Mouse (Mus musculus): ENCODE results near the gene Hspb6. TPM values are rescaled to one million over a fixed set of nuclear protein-coding genes. Genes with fewer than 3 reads are reported as not detected.

The Hspb6 gene
- total and polyA plus RNA-seq, 3 experiments = 0.79 to 6.0 (median 2.3) TPM

- Histone ChIP-seq H3K36me3 (replicated peaks in 1 of 2; ENCODE audit: control insufficient read depth in 1 of 2, insufficient read depth in 1 of 2, low read length in 1 of 2) (peaks cover 32 to 55% of the 10 kb centered on the region in 2 experiments), H3K27ac (ENCODE audit: insufficient read depth, low read depth) (peak overlapping the region; percentile 48), H3K79me2 (replicated peaks; ENCODE audit: control insufficient read depth, extremely low read depth, insufficient read depth, poor library complexity, severe bottlenecking) (peaks cover 1% of the 10 kb centered on the region), H3K4me1 (ENCODE audit: control insufficient read depth in 1 of 2, insufficient read depth in 2 of 2) (peaks cover 5 to 29% of the 10 kb centered on the region in 2 experiments; a peak in 3 of 4 replicates), H3K27me3 (replicated peaks) (no peaks in the 10 kb centered on the region), H3K9ac (ENCODE audit: insufficient read depth, low read depth) (peak overlapping the region; percentile 83), H3K4me3 (replicated peaks in 1 of 3; ENCODE audit: low read depth in 2 of 3, low read length in 2 of 3, poor library complexity in 1 of 3) (peak overlapping the region; percentile 54 to 71 (median 70)), H3K4me2 (ENCODE audit: insufficient read depth, low read depth, poor library complexity, severe bottlenecking) (peak overlapping the region; percentile 82), H3K9me3 (replicated peaks; ENCODE audit: low read length) (no peaks in the 10 kb centered on the region)
- DNase-seq (ENCODE audit: extremely low read depth) = no peak
- peak; percentile 3; the same call in 1 of the 2 replicates for TF ChIP-seq SIN3A (IDR thresholded peaks at IDR 0.05; ENCODE audit: low read length)
- no peak for TF ChIP-seq ETS1 (conservative IDR thresholded peaks at IDR 0.05; ENCODE audit: low read depth, low read length)
- 0 out of 2 replicates have a peak, but pooled peaks have one; percentile 60 for TF ChIP-seq MXI1 (IDR thresholded peaks at IDR 0.05; ENCODE audit: low read depth, low read length)
- in situ Hi-C loops (cut with MboI; ENCODE audit: low pct_ligation_motif_present, low pct_unique_long_range_greater_than_20kb, low sequenced_read_pairs) (no loop called here), dilution Hi-C loops (cut with MboI; ENCODE audit: extremely low pct_ligation_motif_present, extremely low pct_unique_long_range_greater_than_20kb, low sequenced_read_pairs) (no loop called here)
Observed at GRCm38 (mm10) chr7:30553021-30553589, 1.1 kb downstream of the Hspb6 start.

GRCm38 (mm10) chr7:30553810-30554584 lies 2.0 kb downstream of the Hspb6 start:
- Histone ChIP-seq H3K79me2 (replicated peaks; ENCODE audit: control insufficient read depth, extremely low read depth, insufficient read depth, poor library complexity, severe bottlenecking) (peaks cover 10% of the 10 kb centered on the region), H3K27ac (ENCODE audit: insufficient read depth, low read depth) (no peak overlapping the region), H3K4me1 (ENCODE audit: control insufficient read depth in 1 of 2, insufficient read depth in 2 of 2) (peaks cover 5 to 37% of the 10 kb centered on the region in 2 experiments; a peak in 3 of 4 replicates), H3K4me2 (ENCODE audit: insufficient read depth, low read depth, poor library complexity, severe bottlenecking) (0 out of 2 replicates have a peak overlapping the region, but pooled peaks have one; percentile 82), H3K4me3 (replicated peaks in 1 of 3; ENCODE audit: low read depth in 2 of 3, low read length in 2 of 3, poor library complexity in 1 of 3) (peak overlapping the region in 1 of 3 experiments; percentile 71), H3K36me3 (replicated peaks in 1 of 2; ENCODE audit: control insufficient read depth in 1 of 2, insufficient read depth in 1 of 2, low read length in 1 of 2) (peaks cover 32 to 51% of the 10 kb centered on the region in 2 experiments), H3K9me3 (replicated peaks; ENCODE audit: low read length) (no peaks in the 10 kb centered on the region), H3K9ac (ENCODE audit: insufficient read depth, low read depth) (peak overlapping the region; percentile 83; the same call in 1 of the 2 replicates), H3K27me3 (replicated peaks) (no peaks in the 10 kb centered on the region)
- dilution Hi-C loops (cut with MboI; ENCODE audit: extremely low pct_ligation_motif_present, extremely low pct_unique_long_range_greater_than_20kb, low sequenced_read_pairs) (no loop called here), in situ Hi-C loops (cut with MboI; ENCODE audit: low pct_ligation_motif_present, low pct_unique_long_range_greater_than_20kb, low sequenced_read_pairs) (no loop called here)
- no peak for TF ChIP-seq SIN3A (IDR thresholded peaks at IDR 0.05; ENCODE audit: low read length)
- peak; percentile 41; the same call in 1 of the 2 replicates for TF ChIP-seq POLR2AphosphoS2 (IDR thresholded peaks at IDR 0.05; ENCODE audit: low read depth, low read length)
- no peak for TF ChIP-seq RAD21 (IDR thresholded peaks at IDR 0.05; ENCODE audit: low read depth, low read length)
- TF ChIP-seq CHD1 (IDR thresholded peaks at IDR 0.05; ENCODE audit: low read depth, low read length) = no peak
- TF ChIP-seq BHLHE40 (IDR thresholded peaks at IDR 0.05; ENCODE audit: low read depth, low read length) = no peak
- no peak for TF ChIP-seq JUND (conservative IDR thresholded peaks at IDR 0.05; ENCODE audit: low read depth, low read length)
- TF ChIP-seq ZNF384 (IDR thresholded peaks at IDR 0.05; ENCODE audit: low read depth, low read length) = no peak
- no peak for TF ChIP-seq HCFC1 (IDR thresholded peaks at IDR 0.05; ENCODE audit: low read depth, low read length)
- DNase-seq (ENCODE audit: extremely low read depth) = no peak

All from CH12.LX (cell line).